Mouse (Mus musculus) neural tube, embryonic 10.5 days (tissue): ENCODE data around the gene Zfp941.
"Not testable (repeated sequence)": the region's sequence is repeated elsewhere in the genome, so short reads cannot be mapped to it uniquely, and the experiment has no call there.

Source experiments
- DNase-seq: peaks from one replicate; pipeline ENCODE4 v3.0.0-alpha.2; 2017; ENCODE audit warnings: low spot score; ENCODE audit errors: extremely low spot score

Gene Zfp941

GRCm38 (mm10) chr7:140787406-140788052 is 34.4 kb downstream of the Zfp941 start, which contains the start of gene Syce1:
Gene Syce1, minus strand, starts transcription at chr7:140787852.
- DNase-seq = no peak

GRCm38 (mm10) chr7:140780548-140780947 is 41.4 kb downstream of the Zfp941 start:
- no peak for DNase-seq

- DNase-seq = no peak
Observed at GRCm38 (mm10) chr7:140765888-140766739, 55.9 kb downstream of the Zfp941 start.

- DNase-seq = not testable (repeated sequence)
Observed at GRCm38 (mm10) chr7:140765391-140765790, 56.6 kb downstream of the Zfp941 start.

GRCm38 (mm10) chr7:140763447-140764020 is 58.4 kb downstream of the Zfp941 start, which contains the start of gene Cyp2e1:
Gene Cyp2e1, plus strand, starts transcription at chr7:140763739.
- no peak for DNase-seq

- no peak for DNase-seq
Observed at GRCm38 (mm10) chr7:140760647-140761046, 61.3 kb downstream of the Zfp941 start.
